ENCODE assay signal across 15 mouse cellular contexts in genomic region chr9:105791810-105792209, GRCm38 (mm10). TPM values are rescaled to one million over a fixed set of nuclear protein-coding genes. Genes with fewer than 3 reads are reported as not detected.
"Had no signal": no experiment of that assay in that cellular context is flagged by ENCODE, and none has a peak within 500 bp of the region (broad histone marks: within the 10 kb centered on the region; RNA-seq: fewer than 3 reads in every experiment).

No protein-coding gene starts in this region.

- H3K36me3 ChIP-seq: limb, embryonic 15.5 days; liver, embryonic 12.5 days; midbrain, embryonic 12.5 days; neural tube, embryonic 13.5 days had no signal

- H3K9me3 ChIP-seq: limb, embryonic 15.5 days; liver, embryonic 12.5 days; midbrain, embryonic 12.5 days; neural tube, embryonic 13.5 days had no signal

- H3K4me3 ChIP-seq: limb, embryonic 15.5 days; liver, embryonic 12.5 days; midbrain, embryonic 12.5 days; neural tube, embryonic 13.5 days had no signal

- H3K9ac ChIP-seq: limb, embryonic 15.5 days; liver, embryonic 12.5 days; midbrain, embryonic 12.5 days; neural tube, embryonic 13.5 days had no signal

- DNase-seq: kidney, adult 9 months; kidney, postnatal 10 days; left cerebral cortex, postnatal 4 days; lung, postnatal 14 days; retina, postnatal 1 day; right cerebral cortex, postnatal 4 days; spleen, adult 18-20 months; thymus, adult 18-20 months; thymus, postnatal 25 days had no signal

- H3K4me2 ChIP-seq: limb, embryonic 15.5 days; liver, embryonic 12.5 days; midbrain, embryonic 12.5 days; neural tube, embryonic 13.5 days had no signal

- ATAC-seq: liver, embryonic 12.5 days; midbrain, embryonic 16.5 days had no signal

- H3K4me1 ChIP-seq: limb, embryonic 15.5 days; liver, embryonic 12.5 days had no signal

- H3K27ac ChIP-seq: limb, embryonic 15.5 days; liver, embryonic 12.5 days; midbrain, embryonic 12.5 days; neural tube, embryonic 13.5 days had no signal

- H3K27me3 ChIP-seq: limb, embryonic 15.5 days; liver, embryonic 12.5 days; midbrain, embryonic 12.5 days; neural tube, embryonic 13.5 days had no signal

RNA-seq across cellular contexts. Expression of gene Col6a6, which starts 36.1 kb away (rescaled TPM):
- total RNA-seq: megakaryocyte-erythroid progenitor cell, adult 5-6 weeks had no signal
